Mouse (Mus musculus) MEL (cell line): ENCODE results near the gene Zc3h13. TPM values are rescaled to one million over a fixed set of nuclear protein-coding genes. Genes with fewer than 3 reads are reported as not detected.

Experiments
- DNase-seq: peaks from one replicate; pipeline ENCODE4 v3.0.0; 2011; ENCODE audit warnings: low read depth, low spot score
- H3K27ac ChIP-seq: 2 replicates; pipeline ENCODE4 v1.5.1; 2012; ENCODE audit warnings: low read depth, mild to moderate bottlenecking, control low read depth, low read length, moderate library complexity; ENCODE audit not compliant: control insufficient read depth
- H3K27me3 ChIP-seq, 2 experiments: fragments of 150-350 bp in 1 of 2; sonication (generic) in 1 of 2; 2 replicates each; pipeline ENCODE4 v1.6.1; 2012; ENCODE audit warnings: low read length in 2 of 2, mild to moderate bottlenecking in 2 of 2, improper control_type of control experiment in 1 of 2, moderate library complexity in 1 of 2; ENCODE audit not compliant: insufficient read depth in 2 of 2, control insufficient read depth in 1 of 2
- H3K36me3 ChIP-seq, 2 experiments: 2 replicates each; pipeline ENCODE4 v1.6.1; 2012 to 2014; ENCODE audit warnings: low read length in 2 of 2, improper control_type of control experiment in 1 of 2, inconsistent platforms in 1 of 2, mild to moderate bottlenecking in 1 of 2; ENCODE audit not compliant: insufficient read depth in 2 of 2, control insufficient read depth in 1 of 2
- H3K4me1 ChIP-seq, 2 experiments: fragments of 150-350 bp in 1 of 2; sonication (generic) in 1 of 2; 2 replicates each; pipeline ENCODE4 v1.6.1; 2012; ENCODE audit warnings: low read length in 2 of 2, improper control_type of control experiment in 1 of 2, mild to moderate bottlenecking in 1 of 2; ENCODE audit not compliant: insufficient read depth in 2 of 2, control insufficient read depth in 1 of 2
- H3K4me3 ChIP-seq, 2 experiments: fragments of 150-350 bp in 1 of 2; sonication (generic) in 1 of 2; 2 replicates each; pipeline ENCODE4 v1.5.1; 2012; ENCODE audit warnings: low read depth in 2 of 2, low read length in 2 of 2, mild to moderate bottlenecking in 2 of 2, moderate library complexity in 2 of 2, control low read depth in 1 of 2, improper control_type of control experiment in 1 of 2; ENCODE audit not compliant: control insufficient read depth in 1 of 2, insufficient read depth in 1 of 2
- H3K79me2 ChIP-seq: 2 replicates; pipeline ENCODE4 v1.6.1; 2012; ENCODE audit warnings: mild to moderate bottlenecking, low read length, moderate library complexity; ENCODE audit not compliant: control insufficient read depth, poor library complexity, insufficient read depth
- H3K9ac ChIP-seq: 2 replicates; pipeline ENCODE4 v1.6.1; 2012; ENCODE audit warnings: low read depth, mild to moderate bottlenecking, control low read depth, low read length, moderate library complexity; ENCODE audit not compliant: control insufficient read depth, poor library complexity, severe bottlenecking
- H3K9me3 ChIP-seq: fragments of 150-350 bp; sonication (generic); replicated peaks from 2 replicates; pipeline ENCODE4 v1.6.1; 2012; ENCODE audit warnings: mild to moderate bottlenecking, low read length, improper control_type of control experiment, moderate library complexity; ENCODE audit not compliant: insufficient read depth
- CHD2 ChIP-seq: IDR thresholded peaks from 2 replicates; pipeline ENCODE4 v1.6.1; 2011; ENCODE audit warnings: low read length, improper control_type of control experiment
- GATA1 ChIP-seq: IDR thresholded peaks from 2 replicates; pipeline ENCODE4 v1.6.1; 2011; ENCODE audit warnings: low read depth, low read length, improper control_type of control experiment
- HCFC1 ChIP-seq: IDR thresholded peaks from 2 replicates; pipeline ENCODE4 v1.6.1; 2012; ENCODE audit warnings: low read depth, mild to moderate bottlenecking, inconsistent platforms, low read length, improper control_type of control experiment, moderate library complexity
- JUND ChIP-seq: IDR thresholded peaks from 2 replicates; pipeline ENCODE4 v1.6.1; 2011; ENCODE audit warnings: low read depth, mild to moderate bottlenecking, improper control_type of control experiment, low read length
- KAT2A ChIP-seq: conservative IDR thresholded peaks from 2 replicates; pipeline ENCODE4 v1.6.1; 2012; ENCODE audit warnings: low read depth, low read length, improper control_type of control experiment, inconsistent platforms
- MAFK ChIP-seq: IDR thresholded peaks from 2 replicates; pipeline ENCODE4 v1.6.1; 2011; ENCODE audit warnings: low read depth, mild to moderate bottlenecking, low read length, improper control_type of control experiment, borderline replicate concordance
- MAX ChIP-seq: IDR thresholded peaks from 2 replicates; pipeline ENCODE4 v1.6.1; 2011; ENCODE audit warnings: low read length, improper control_type of control experiment
- MXI1 ChIP-seq: IDR thresholded peaks from 2 replicates; pipeline ENCODE4 v1.6.1; 2011; ENCODE audit warnings: mild to moderate bottlenecking, low read depth, low read length, improper control_type of control experiment
- MYC ChIP-seq: IDR thresholded peaks from 2 replicates; pipeline ENCODE4 v1.6.1; 2011; ENCODE audit warnings: low read depth, mild to moderate bottlenecking, low read length, improper control_type of control experiment, moderate library complexity
- POLR2A ChIP-seq, 2 experiments: IDR thresholded peaks; 2 replicates each; pipeline ENCODE4 v1.6.1; 2011 to 2012; ENCODE audit warnings: low read length in 2 of 2, mild to moderate bottlenecking in 2 of 2, control low read depth in 1 of 2, improper control_type of control experiment in 1 of 2, low read depth in 1 of 2, moderate library complexity in 1 of 2; ENCODE audit not compliant: control insufficient read depth in 1 of 2, insufficient read depth in 1 of 2, poor library complexity in 1 of 2
- POLR2AphosphoS2 ChIP-seq: IDR thresholded peaks from 2 replicates; pipeline ENCODE4 v1.6.1; 2011; ENCODE audit warnings: low read length, improper control_type of control experiment
- TCF12 ChIP-seq: IDR thresholded peaks from 2 replicates; pipeline ENCODE4 v1.6.1; 2014; ENCODE audit warnings: low read depth, mild to moderate bottlenecking, inconsistent platforms, low read length, improper control_type of control experiment, moderate library complexity
- UBTF ChIP-seq: IDR thresholded peaks from 2 replicates; pipeline ENCODE4 v1.6.1; 2012; ENCODE audit warnings: low read depth, mild to moderate bottlenecking, inconsistent platforms, low read length, improper control_type of control experiment, moderate library complexity, borderline replicate concordance; ENCODE audit not compliant: insufficient read depth
- USF1 ChIP-seq: IDR thresholded peaks from 2 replicates; pipeline ENCODE4 v1.6.1; 2014; ENCODE audit warnings: low read depth, mild to moderate bottlenecking, inconsistent platforms, low read length, improper control_type of control experiment, moderate library complexity
- ZC3H11A ChIP-seq: IDR thresholded peaks from 2 replicates; pipeline ENCODE4 v1.6.1; 2012; ENCODE audit warnings: low read depth, mild to moderate bottlenecking, inconsistent platforms, low read length, improper control_type of control experiment
- ZKSCAN1 ChIP-seq: IDR thresholded peaks from 2 replicates; pipeline ENCODE4 v1.6.1; 2012; ENCODE audit warnings: low read depth, mild to moderate bottlenecking, inconsistent platforms, low read length, improper control_type of control experiment, moderate library complexity
- ZMIZ1 ChIP-seq: IDR thresholded peaks from 2 replicates; pipeline ENCODE4 v1.6.1; 2012; ENCODE audit warnings: low read depth, mild to moderate bottlenecking, inconsistent platforms, low read length, improper control_type of control experiment, moderate library complexity
- ZNF384 ChIP-seq: IDR thresholded peaks from 2 replicates; pipeline ENCODE4 v1.6.1; 2012; ENCODE audit warnings: low read depth, mild to moderate bottlenecking, inconsistent platforms, low read length, improper control_type of control experiment
- polyA plus RNA-seq, 2 experiments: library from polyadenylated mRNA; stranded (reverse) in 1 of 2; unstranded in 1 of 2; fragments of >175 nt in 1 of 2; fragments of >200 nt in 1 of 2; gene quantifications; 2 replicates each; pipeline versions ENCODE4 v1.2.1 to v1.2.4; 2012; ENCODE audit warnings: low replicate concordance in 2 of 2, low read depth in 1 of 2; ENCODE audit not compliant: insufficient read length in 2 of 2, insufficient read depth in 1 of 2, missing spikeins in 1 of 2
- total RNA-seq: library from RNA; depleted of rRNA; stranded (reverse); fragments of 300-350 nt; gene quantifications from 2 replicates; pipeline ENCODE4 v1.2.3, GENCODE M21; 2012

Zc3h13 gene
- total and polyA plus RNA-seq, 3 experiments = 17.5 to 145 (median 41.8) TPM

- Histone ChIP-seq H3K4me1 (no peaks in the 10 kb centered on the region), H3K79me2 (no peaks in the 10 kb centered on the region), H3K27ac (no peak overlapping the region), H3K9ac (no peak overlapping the region), H3K4me3 (no peak overlapping the region), H3K36me3 (no peaks in the 10 kb centered on the region), H3K27me3 (peaks cover 8 to 16% of the 10 kb centered on the region in 2 experiments), H3K9me3 (no peaks in the 10 kb centered on the region)
- no peak for TF ChIP-seq MXI1
- TF ChIP-seq JUND = no peak
- TF ChIP-seq GATA1 = no peak
- no peak for TF ChIP-seq MAX
- no peak for TF ChIP-seq MAFK
- TF ChIP-seq ZKSCAN1 = no peak
- no peak for TF ChIP-seq ZMIZ1
- TF ChIP-seq USF1 = no peak
- TF ChIP-seq KAT2A = no peak
- no peak for TF ChIP-seq ZC3H11A
- DNase-seq = no peak
Measured at GRCm38 (mm10) chr14:75269531-75269930, 14.6 kb upstream of the Zc3h13 start.

DNA sequence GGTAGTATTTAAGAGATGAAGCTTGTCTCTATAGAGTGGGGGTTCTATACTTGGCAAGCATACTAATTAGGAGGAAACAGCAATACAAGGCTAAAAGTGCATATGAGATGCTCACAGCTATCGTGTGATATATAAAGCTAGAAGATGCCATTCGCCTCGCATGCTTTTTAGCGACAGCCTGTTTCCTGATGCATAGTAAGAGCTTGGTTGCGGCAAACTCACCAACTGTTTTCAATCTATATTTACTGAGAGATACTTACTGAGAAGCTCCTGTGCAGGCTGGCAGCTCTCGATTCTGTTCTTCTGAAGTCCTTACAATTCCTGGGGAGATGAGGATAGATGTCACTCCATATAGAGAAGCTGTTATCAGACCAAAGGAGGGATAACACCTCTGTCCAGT is 4.5 kb upstream of the Zc3h13 start:
- H3K27ac ChIP-seq = no peak overlapping the region
- H3K36me3 ChIP-seq = peaks cover 0 to 3% of the 10 kb centered on the region in 2 experiments; a peak in 2 of 4 replicates
- TF ChIP-seq GATA1 (no peak), POLR2AphosphoS2 (no peak), MXI1 (no peak), CHD2 (no peak), TCF12 (no peak), MYC (no peak)
- TF ChIP-seq, all 39 proteins: peak for 0
- no peaks in the 10 kb centered on the region for H3K9me3 ChIP-seq
- H3K4me1 ChIP-seq = no peaks in the 10 kb centered on the region; a peak in 1 of 4 replicates
- H3K4me3 ChIP-seq = no peak overlapping the region
- DNase-seq = no peak
- peaks cover 10 to 15% of the 10 kb centered on the region in 2 experiments for H3K27me3 ChIP-seq
- no peak overlapping the region for H3K9ac ChIP-seq
- H3K79me2 ChIP-seq = peaks cover 5% of the 10 kb centered on the region

- Histone ChIP-seq H3K27ac (no peak overlapping the region), H3K9ac (no peak overlapping the region), H3K4me3 (no peak overlapping the region), H3K27me3 (peaks cover 9% of the 10 kb centered on the region in 2 experiments), H3K79me2 (peaks cover 11% of the 10 kb centered on the region), H3K4me1 (peaks cover 0 to under 1% of the 10 kb centered on the region in 2 experiments; a peak in 2 of 4 replicates), H3K9me3 (no peaks in the 10 kb centered on the region), H3K36me3 (peaks cover 0 to 6% of the 10 kb centered on the region in 2 experiments; a peak in 2 of 4 replicates)
- DNase-seq = no peak
- TF ChIP-seq ZC3H11A (no peak), MXI1 (no peak), GATA1 (0 out of 2 replicates have a peak, but pooled peaks have one; percentile 13), UBTF (no peak), POLR2A (IDR thresholded peaks at IDR 0.05; ENCODE audit: control insufficient read depth in 1 of 2, insufficient read depth in 1 of 2, low read depth in 1 of 2, low read length in 2 of 2, poor library complexity in 1 of 2) (no peak), HCFC1 (no peak), ZNF384 (no peak)
Measured at GRCm38 (mm10) chr14:75280406-75280805, 3.8 kb upstream of the Zc3h13 start.
